Mouse (Mus musculus) forebrain, embryonic 14.5 days (tissue): ENCODE results near the gene Anp32b. TPM values are rescaled to one million over a fixed set of nuclear protein-coding genes. Genes with fewer than 3 reads are reported as not detected.

ENCODE experiments used
- ATAC-seq: fragments of 200-750 bp; cut with Nextera tagmentation; 2 replicates; pipeline ENCODE4 v1.8.0; 2017; ENCODE audit warnings: mild to moderate bottlenecking, moderate library complexity
- DNase-seq: peaks from one replicate; pipeline ENCODE4 v3.0.0-alpha.2; 2015; ENCODE audit warnings: low spot score
- H3K27ac ChIP-seq: fragments of 300-500 bp; sonication (generic); 2 replicates; pipeline ENCODE4 v1.5.1; 2014; ENCODE audit warnings: low read depth, mild to moderate bottlenecking, control low read depth, low read length, moderate library complexity
- H3K27me3 ChIP-seq: fragments of 300-500 bp; sonication (generic); replicated peaks from 2 replicates; pipeline ENCODE4 v1.6.1; 2014; ENCODE audit warnings: low read length, control low read depth, mixed read lengths; ENCODE audit not compliant: control insufficient read depth, insufficient read depth
- H3K36me3 ChIP-seq: fragments of 300-500 bp; sonication (generic); 2 replicates; pipeline ENCODE4 v1.6.1; 2014; ENCODE audit warnings: low read length, control low read depth; ENCODE audit not compliant: control insufficient read depth, insufficient read depth
- H3K4me1 ChIP-seq: fragments of 300-500 bp; sonication (generic); 2 replicates; pipeline ENCODE4 v1.6.1; 2014; ENCODE audit warnings: antibody characterized with exemption, low read length, control low read depth; ENCODE audit not compliant: control insufficient read depth, insufficient read depth
- H3K4me2 ChIP-seq: fragments of 300-500 bp; sonication (generic); 2 replicates; pipeline ENCODE4 v1.6.1; 2014; ENCODE audit warnings: mild to moderate bottlenecking, control low read depth, low read length
- H3K4me3 ChIP-seq: fragments of 300-500 bp; sonication (generic); 2 replicates; pipeline ENCODE4 v1.5.1; 2014; ENCODE audit warnings: low read depth, low read length, control low read depth
- H3K9ac ChIP-seq: fragments of 300-500 bp; sonication (generic); 2 replicates; pipeline ENCODE4 v1.6.1; 2014; ENCODE audit warnings: mild to moderate bottlenecking, low read length, control low read depth, moderate library complexity
- H3K9me3 ChIP-seq: fragments of 300-500 bp; sonication (generic); replicated peaks from 2 replicates; pipeline ENCODE4 v1.6.1; 2016; ENCODE audit warnings: low read length, control low read depth, mixed read lengths; ENCODE audit not compliant: control insufficient read depth
- WGBS: fragments of 180-500 bp; shearing (Covaris S2); extraction: QIAGEN DNeasy Blood & Tissue Kit; methylation state at CpG from one replicate; pipeline ENCODE4 v1.1.7; 2014; 5-methylcytosine and 5-hydroxymethylcytosine counted together
- polyA plus RNA-seq: library from polyadenylated mRNA; unstranded; fragments of >200 nt; fragmentation: Nextera tagmentation; extraction: Ambion mirVana; gene quantifications from 2 replicates; pipeline ENCODE4 v1.2.1, GENCODE M21; 2014

Gene Anp32b
- 83.5 and 92.4 TPM in 2 replicates for polyA plus RNA-seq

GRCm38 (mm10) chr4:46450519-46451131, at the start of gene Anp32b:
Gene Anp32b, plus strand, starts transcription at chr4:46450902.
- under 1% methylated on average over 51 of the region's 66 CpGs for WGBS
- peak within 1 kb of the TSS; percentile 90 for H3K4me2 ChIP-seq
- H3K4me3 ChIP-seq: peak within 1 kb of the TSS; percentile 89
- no peaks in the 10 kb centered on the region for H3K36me3 ChIP-seq
- peaks cover 29% of the 10 kb centered on the region for H3K4me1 ChIP-seq
- no peaks in the 10 kb centered on the region for H3K27me3 ChIP-seq
- peak; percentile 95 for DNase-seq
- peak; percentile 95 for ATAC-seq
- H3K9ac ChIP-seq: peak within 1 kb of the TSS; percentile 97
- H3K9me3 ChIP-seq: no peaks in the 10 kb centered on the region
- H3K27ac ChIP-seq: peak within 1 kb of the TSS; percentile 98

- H3K27ac ChIP-seq: no peak overlapping the region
- DNase-seq (no peak), ATAC-seq (no peak)
- H3K9me3 ChIP-seq: no peaks in the 10 kb centered on the region
- no peak overlapping the region for H3K9ac ChIP-seq
- no peaks in the 10 kb centered on the region for H3K36me3 ChIP-seq
- H3K4me3 ChIP-seq: no peak overlapping the region
- no peaks in the 10 kb centered on the region for H3K4me1 ChIP-seq
- no peaks in the 10 kb centered on the region for H3K27me3 ChIP-seq
- no peak overlapping the region for H3K4me2 ChIP-seq
- 83% methylated on average over 6 of the region's 6 CpGs for WGBS
Observed at GRCm38 (mm10) chr4:46404042-46404795, 46.5 kb upstream of the Anp32b start.

- 88% methylated on average over 8 of the region's 8 CpGs for WGBS
- Histone ChIP-seq H3K4me1 (no peaks in the 10 kb centered on the region), H3K9ac (no peak overlapping the region), H3K36me3 (no peaks in the 10 kb centered on the region), H3K4me2 (no peak overlapping the region), H3K27me3 (no peaks in the 10 kb centered on the region), H3K27ac (no peak overlapping the region), H3K9me3 (no peaks in the 10 kb centered on the region), H3K4me3 (no peak overlapping the region)
- no peak for ATAC-seq
- no peak for DNase-seq
Observed at GRCm38 (mm10) chr4:46406966-46407703, 43.6 kb upstream of the Anp32b start.

GRCm38 (mm10) chr4:46410677-46411076, 40.0 kb upstream of the Anp32b start:
- Histone ChIP-seq H3K9ac (no peak overlapping the region), H3K27ac (no peak overlapping the region), H3K4me3 (no peak overlapping the region), H3K27me3 (no peaks in the 10 kb centered on the region), H3K36me3 (no peaks in the 10 kb centered on the region), H3K4me1 (no peaks in the 10 kb centered on the region), H3K9me3 (no peaks in the 10 kb centered on the region), H3K4me2 (no peak overlapping the region)
- ATAC-seq (no peak), DNase-seq (no peak)
- WGBS: 91% methylated on average over 5 of the region's 5 CpGs

- H3K4me3 ChIP-seq: no peak overlapping the region
- H3K4me2 ChIP-seq: no peak overlapping the region
- H3K36me3 ChIP-seq: no peaks in the 10 kb centered on the region
- H3K27ac ChIP-seq: no peak overlapping the region
- H3K9me3 ChIP-seq: no peaks in the 10 kb centered on the region
- DNase-seq (no peak), ATAC-seq (no peak)
- WGBS: 86% methylated on average over 6 of the region's 6 CpGs
- no peak overlapping the region for H3K9ac ChIP-seq
- H3K27me3 ChIP-seq: no peaks in the 10 kb centered on the region
- H3K4me1 ChIP-seq: no peaks in the 10 kb centered on the region
Observed at GRCm38 (mm10) chr4:46411489-46411888, 39.2 kb upstream of the Anp32b start.

GRCm38 (mm10) chr4:46412113-46412512, 38.6 kb upstream of the Anp32b start:
- ATAC-seq (no peak), DNase-seq (no peak)
- no peak overlapping the region for H3K4me3 ChIP-seq

GRCm38 (mm10) chr4:46413406-46413805, 37.3 kb upstream of the Anp32b start, which contains the start of gene Hemgn:
Gene Hemgn, minus strand, starts transcription at chr4:46413506.
- no peak within 1 kb of the TSS for H3K27ac ChIP-seq
- no peak within 1 kb of the TSS for H3K4me2 ChIP-seq
- no peaks in the 10 kb centered on the region for H3K4me1 ChIP-seq
- DNase-seq (no peak), ATAC-seq (no peak)
- no peaks in the 10 kb centered on the region for H3K36me3 ChIP-seq
- no peak within 1 kb of the TSS for H3K9ac ChIP-seq
- H3K9me3 ChIP-seq: no peaks in the 10 kb centered on the region
- WGBS: 83% methylated on average over 7 of the region's 7 CpGs
- H3K27me3 ChIP-seq: no peaks in the 10 kb centered on the region
- H3K4me3 ChIP-seq: no peak within 1 kb of the TSS

More at GRCm38 (mm10) chr4:46412113-46412512, 38.6 kb upstream of the Anp32b start:
- Histone ChIP-seq H3K27me3 (no peaks in the 10 kb centered on the region), H3K4me2 (no peak overlapping the region), H3K9ac (no peak overlapping the region), H3K9me3 (no peaks in the 10 kb centered on the region), H3K27ac (no peak overlapping the region), H3K36me3 (no peaks in the 10 kb centered on the region), H3K4me1 (no peaks in the 10 kb centered on the region)
- 68% methylated on average over 1 of the region's 1 CpGs for WGBS

GRCm38 (mm10) chr4:46417491-46417890, 33.2 kb upstream of the Anp32b start:
- H3K4me3 ChIP-seq: no peak overlapping the region
- ATAC-seq (no peak), DNase-seq (no peak)
- H3K4me1 ChIP-seq: no peaks in the 10 kb centered on the region
- no peak overlapping the region for H3K27ac ChIP-seq
- no peaks in the 10 kb centered on the region for H3K9me3 ChIP-seq
- no peaks in the 10 kb centered on the region for H3K27me3 ChIP-seq
- 78% methylated on average over 3 of the region's 3 CpGs for WGBS
- H3K4me2 ChIP-seq: no peak overlapping the region
- H3K9ac ChIP-seq: no peak overlapping the region
- no peaks in the 10 kb centered on the region for H3K36me3 ChIP-seq
